Mouse (Mus musculus): ENCODE measurements around the gene Usp39. TPM values are rescaled to one million over a fixed set of nuclear protein-coding genes. Genes with fewer than 3 reads are reported as not detected.

Usp39 gene
- polyA plus RNA-seq, 1 experiment from 2014 or later: 36.7 TPM

DNA sequence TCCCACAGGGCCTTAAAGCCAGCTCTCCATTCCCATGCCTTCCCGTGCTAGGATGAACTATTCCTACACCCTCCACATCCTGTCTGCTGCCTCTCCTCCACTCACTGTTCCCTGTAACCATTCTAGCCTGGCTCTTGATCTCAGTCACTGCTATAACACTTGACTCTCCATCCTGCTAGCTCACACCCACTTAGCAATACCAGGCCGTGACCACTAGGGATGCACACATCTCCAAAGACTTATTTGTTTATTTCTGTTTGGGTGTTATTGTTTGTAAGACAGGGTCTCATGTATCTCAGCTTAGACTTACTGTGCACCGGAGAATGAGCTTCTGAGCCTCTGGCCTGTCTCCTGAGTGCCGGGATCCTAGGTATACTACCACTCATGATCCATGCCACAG, 24.6 kb upstream of the Usp39 start:
- H3K27ac ChIP-seq (replicated peaks): no peak overlapping the region
- H3K27me3 ChIP-seq (replicated peaks): no peaks in the 10 kb centered on the region
- H3K4me3 ChIP-seq (replicated peaks): no peak overlapping the region
- H3K36me3 ChIP-seq: no peaks in the 10 kb centered on the region
- H3K4me2 ChIP-seq: no peak overlapping the region
- WGBS: 77% methylated on average over 4 of the region's 4 CpGs
- no peak for ATAC-seq (ENCODE audit: low FRiP score)
- no peaks in the 10 kb centered on the region for H3K4me1 ChIP-seq
- H3K9ac ChIP-seq (replicated peaks): no peak overlapping the region
- H3K9me3 ChIP-seq (replicated peaks): no peaks in the 10 kb centered on the region

DNA sequence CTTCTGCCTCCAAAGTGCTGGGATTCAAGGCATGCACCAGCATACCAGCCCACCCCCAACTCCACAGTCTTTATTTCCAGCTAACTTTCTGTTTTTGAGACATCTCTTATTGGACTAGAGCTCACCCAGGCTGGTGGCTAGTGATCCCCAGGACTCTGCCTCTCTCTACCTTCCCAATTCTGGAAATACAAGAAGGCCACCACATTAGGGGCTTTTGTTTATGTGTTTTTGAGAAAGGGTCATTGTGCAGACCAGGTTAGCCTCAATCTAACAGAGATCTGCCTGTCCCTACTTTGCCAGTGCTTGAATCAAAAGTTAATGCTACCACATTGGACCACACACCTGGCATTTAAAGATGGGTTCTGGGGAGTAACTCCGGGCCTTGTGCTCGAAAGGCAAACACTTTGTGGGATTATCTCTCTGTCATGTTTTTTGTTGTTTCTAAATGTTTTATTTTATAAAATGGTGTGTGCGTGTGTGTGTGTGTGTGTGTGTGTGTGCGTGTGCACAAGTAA, 22.5 kb upstream of the Usp39 start:
- H3K9ac ChIP-seq (replicated peaks): no peak overlapping the region
- no peaks in the 10 kb centered on the region for H3K27me3 ChIP-seq (replicated peaks)
- H3K9me3 ChIP-seq (replicated peaks): no peaks in the 10 kb centered on the region
- WGBS: 78% methylated on average over 4 of the region's 4 CpGs
- no peak overlapping the region for H3K4me2 ChIP-seq
- H3K27ac ChIP-seq (replicated peaks): no peak overlapping the region
- no peaks in the 10 kb centered on the region for H3K36me3 ChIP-seq
- no peak for ATAC-seq (ENCODE audit: low FRiP score)
- H3K4me1 ChIP-seq: 0 out of 2 replicates have a peak, but pooled peaks cover 2% of the 10 kb centered on the region
- no peak overlapping the region for H3K4me3 ChIP-seq (replicated peaks)

DNA sequence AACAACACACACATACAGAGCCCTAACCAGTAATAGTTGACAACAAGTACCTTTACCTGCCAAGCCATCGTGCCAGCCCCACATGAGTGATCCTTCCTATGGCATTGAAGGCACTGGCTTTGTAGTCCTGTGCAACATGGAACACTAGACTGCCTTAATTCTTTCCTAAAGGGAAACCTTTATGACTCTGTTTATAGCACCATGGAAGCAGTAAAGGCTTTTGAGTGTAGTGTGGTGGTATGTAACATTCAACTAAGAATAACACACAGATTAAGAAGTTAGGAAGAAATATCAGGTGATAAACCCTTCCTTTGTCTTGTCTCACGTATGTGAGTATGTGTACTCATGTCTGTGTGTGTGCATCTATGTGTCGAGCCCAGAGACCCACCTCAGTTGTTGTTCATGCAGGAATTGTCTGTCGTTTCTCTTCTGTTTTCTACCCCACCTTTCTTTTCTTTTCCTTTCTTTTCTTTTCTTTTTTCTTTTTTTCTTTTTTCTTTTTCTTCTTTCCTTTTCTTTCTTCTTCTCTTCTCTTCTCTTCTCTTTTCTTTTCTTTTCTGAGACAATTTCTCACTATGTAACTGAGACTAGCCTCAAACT, 22.0 kb upstream of the Usp39 start, which contains the start of gene Rnf181:
TSS of gene Rnf181 (minus strand) at position 113 of the 600 bp plus-strand sequence.
- no peak for ATAC-seq (ENCODE audit: low FRiP score)
- Histone ChIP-seq H3K9ac (replicated peaks) (no peak within 1 kb of the TSS), H3K4me2 (no peak within 1 kb of the TSS), H3K4me1 (0 out of 2 replicates have a peak, but pooled peaks cover 2% of the 10 kb centered on the region), H3K36me3 (no peaks in the 10 kb centered on the region), H3K27me3 (replicated peaks) (no peaks in the 10 kb centered on the region), H3K27ac (replicated peaks) (no peak within 1 kb of the TSS), H3K4me3 (replicated peaks) (no peak within 1 kb of the TSS), H3K9me3 (replicated peaks) (no peaks in the 10 kb centered on the region)
- 77% methylated on average over 4 of the region's 4 CpGs for WGBS

DNA sequence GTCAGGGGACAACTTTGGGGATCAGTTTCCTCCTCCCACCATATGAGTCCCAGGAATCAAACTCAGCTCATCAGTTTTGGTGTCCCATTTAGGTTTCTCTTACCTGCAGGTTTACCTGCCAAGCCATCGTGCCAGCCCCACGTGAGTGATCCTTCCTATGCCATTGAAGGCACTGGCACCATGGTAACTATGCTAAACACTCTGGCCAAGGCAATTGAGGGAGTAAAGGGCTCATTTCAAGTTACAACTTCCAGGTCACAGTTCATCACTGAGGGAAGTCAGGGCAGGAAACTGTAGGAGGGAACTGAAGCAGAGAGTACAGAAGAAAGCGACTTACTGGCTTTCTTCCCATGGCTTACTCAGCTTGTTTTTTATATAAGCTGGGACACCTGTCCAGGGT, 21.3 kb upstream of the Usp39 start:
- Histone ChIP-seq H3K4me1 (peaks cover 8% of the 10 kb centered on the region), H3K36me3 (no peaks in the 10 kb centered on the region), H3K4me2 (no peak overlapping the region), H3K27ac (replicated peaks) (no peak overlapping the region), H3K4me3 (replicated peaks) (no peak overlapping the region), H3K27me3 (replicated peaks) (no peaks in the 10 kb centered on the region), H3K9me3 (replicated peaks) (no peaks in the 10 kb centered on the region), H3K9ac (replicated peaks) (no peak overlapping the region)
- 68% methylated on average over 3 of the region's 3 CpGs for WGBS
- ATAC-seq (ENCODE audit: low FRiP score): no peak

DNA sequence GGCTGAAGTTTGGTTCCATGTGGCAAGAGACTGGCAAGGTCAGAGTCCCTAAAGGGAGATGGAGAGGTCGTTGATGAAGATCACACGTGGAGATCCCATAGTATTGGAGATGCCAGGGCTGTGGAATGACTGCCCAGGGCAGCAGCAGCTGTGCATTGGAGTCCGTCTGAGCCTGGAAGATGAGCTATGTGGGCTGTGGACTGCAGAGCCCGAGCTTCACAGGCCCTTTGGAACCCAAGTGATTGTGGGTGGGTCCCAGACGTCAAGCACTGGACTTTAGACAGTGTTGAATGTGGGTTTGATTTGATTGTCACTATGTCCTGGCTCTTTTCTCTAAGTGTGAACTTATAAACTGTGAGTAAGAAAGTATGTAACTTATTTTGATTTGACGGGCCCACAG, 20.0 kb upstream of the Usp39 start:
- H3K9ac ChIP-seq (replicated peaks): no peak overlapping the region
- 72% methylated on average over 6 of the region's 6 CpGs for WGBS
- no peak for ATAC-seq (ENCODE audit: low FRiP score)
- no peak overlapping the region for H3K4me3 ChIP-seq (replicated peaks)
- no peaks in the 10 kb centered on the region for H3K9me3 ChIP-seq (replicated peaks)
- peaks cover 7% of the 10 kb centered on the region; the same call in 1 of the 2 replicates for H3K36me3 ChIP-seq
- H3K27ac ChIP-seq (replicated peaks): no peak overlapping the region
- H3K4me1 ChIP-seq: peaks cover 21% of the 10 kb centered on the region
- H3K27me3 ChIP-seq (replicated peaks): no peaks in the 10 kb centered on the region
- H3K4me2 ChIP-seq: no peak overlapping the region

DNA sequence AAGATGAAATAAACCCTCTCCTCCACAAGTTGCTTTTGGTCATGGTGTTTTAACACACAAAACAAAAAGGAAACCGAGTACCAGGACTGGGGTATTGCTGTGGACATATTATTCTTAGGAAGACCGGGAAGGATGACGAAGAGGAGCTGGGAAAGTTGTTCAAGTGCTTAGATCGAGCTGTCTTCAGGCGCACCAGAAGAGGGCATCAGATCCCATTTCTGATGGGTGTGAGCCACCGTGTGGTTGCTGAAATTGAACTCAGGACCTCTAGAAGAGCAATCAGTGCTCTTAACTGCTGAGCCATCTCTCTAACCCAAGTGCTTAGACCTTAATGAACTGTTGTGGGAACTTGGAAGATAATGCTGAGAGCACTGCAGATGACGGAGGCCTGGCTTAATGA, 19.0 kb upstream of the Usp39 start:
- 50% methylated on average over 7 of the region's 7 CpGs for WGBS
- H3K4me3 ChIP-seq (replicated peaks): no peak overlapping the region
- H3K27ac ChIP-seq (replicated peaks): no peak overlapping the region
- H3K9me3 ChIP-seq (replicated peaks): no peaks in the 10 kb centered on the region
- no peaks in the 10 kb centered on the region for H3K27me3 ChIP-seq (replicated peaks)
- peaks cover 27% of the 10 kb centered on the region for H3K4me1 ChIP-seq
- H3K36me3 ChIP-seq: peaks cover 17% of the 10 kb centered on the region; the same call in 1 of the 2 replicates
- H3K4me2 ChIP-seq: no peak overlapping the region
- no peak for ATAC-seq (ENCODE audit: low FRiP score)
- no peak overlapping the region for H3K9ac ChIP-seq (replicated peaks)

DNA sequence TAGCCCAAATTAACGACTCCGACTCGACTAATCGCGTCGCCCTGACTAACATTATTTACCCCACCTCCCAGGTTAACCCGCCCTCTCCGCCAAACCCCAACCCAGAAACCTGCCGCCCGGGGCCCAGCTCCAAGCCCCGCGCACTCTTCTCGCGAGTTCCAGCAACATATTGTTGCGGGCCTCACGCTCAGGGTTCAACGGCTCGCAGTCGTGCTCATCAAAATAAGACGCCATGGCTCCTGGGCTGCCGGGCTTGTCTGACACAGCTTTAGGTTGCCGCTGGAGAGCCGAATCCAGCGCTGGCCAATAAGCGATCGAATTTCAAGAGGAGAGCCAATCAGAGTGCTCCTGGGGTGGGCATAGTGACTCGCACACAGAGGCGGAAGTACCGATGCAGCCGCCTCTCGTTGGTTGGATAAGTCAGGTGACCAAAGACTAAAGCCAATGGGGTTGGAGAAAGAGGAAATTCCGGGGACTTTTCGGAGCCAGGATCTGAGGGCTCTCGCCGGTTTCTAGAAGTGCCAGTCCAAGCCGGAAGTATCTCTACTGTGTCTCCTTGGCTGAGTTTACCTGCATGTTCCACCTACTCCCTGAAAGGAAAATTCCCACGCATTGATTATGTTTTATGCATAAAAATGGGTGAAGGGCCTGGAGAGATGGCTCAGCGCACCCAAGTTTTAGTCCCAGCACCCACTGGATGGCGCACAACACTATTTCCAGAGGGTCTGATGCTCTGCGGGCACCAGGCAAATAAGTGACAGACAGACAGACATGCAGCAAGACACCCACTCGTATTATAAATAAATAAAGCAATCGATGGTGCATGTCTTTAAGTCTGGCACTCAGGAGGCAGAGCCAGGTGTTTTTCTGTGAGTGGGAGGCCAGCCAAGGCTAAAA, 17.4 kb upstream of the Usp39 start:
- peak overlapping the region; percentile 84 for H3K27ac ChIP-seq (replicated peaks)
- H3K4me1 ChIP-seq: peaks cover 35% of the 10 kb centered on the region
- H3K4me3 ChIP-seq (replicated peaks): peak overlapping the region; percentile 71
- under 1% methylated on average over 42 of the region's 42 CpGs for WGBS
- H3K9ac ChIP-seq (replicated peaks): peak overlapping the region; percentile 70
- peak; percentile 98 for ATAC-seq (ENCODE audit: low FRiP score)
- H3K9me3 ChIP-seq (replicated peaks): no peaks in the 10 kb centered on the region
- peak overlapping the region; percentile 86 for H3K4me2 ChIP-seq
- peaks cover 30% of the 10 kb centered on the region; the same call in 1 of the 2 replicates for H3K36me3 ChIP-seq
- no peaks in the 10 kb centered on the region for H3K27me3 ChIP-seq (replicated peaks)

DNA sequence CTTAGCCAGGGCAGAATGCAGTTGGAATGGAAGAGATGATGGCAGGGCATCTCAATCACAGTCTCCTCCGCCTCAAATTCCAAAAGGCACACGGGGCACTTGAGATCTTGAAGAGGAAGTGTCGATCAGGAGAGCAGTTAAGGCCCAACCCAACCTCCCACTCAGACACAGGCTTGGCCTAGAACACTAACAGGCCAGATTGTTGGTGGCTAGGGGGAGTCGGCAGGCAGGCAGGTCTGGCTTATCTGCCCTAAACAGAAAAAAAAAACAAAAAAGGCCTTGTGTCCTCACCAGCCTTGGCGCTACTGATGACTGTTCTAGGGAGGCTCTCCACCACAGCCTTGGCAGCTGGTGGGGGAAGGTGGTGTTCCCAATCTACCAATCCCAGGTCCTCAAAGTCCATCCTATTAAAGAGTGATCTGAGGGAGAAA, 16.2 kb upstream of the Usp39 start:
- H3K4me2 ChIP-seq: peak overlapping the region; percentile 86
- H3K9ac ChIP-seq (replicated peaks): peak overlapping the region; percentile 70
- H3K27me3 ChIP-seq (replicated peaks): no peaks in the 10 kb centered on the region
- ATAC-seq (ENCODE audit: low FRiP score): no peak
- H3K4me1 ChIP-seq: peaks cover 47% of the 10 kb centered on the region
- H3K9me3 ChIP-seq (replicated peaks): no peaks in the 10 kb centered on the region
- H3K36me3 ChIP-seq: peaks cover 30% of the 10 kb centered on the region; the same call in 1 of the 2 replicates
- H3K4me3 ChIP-seq (replicated peaks): peak overlapping the region; percentile 71
- 76% methylated on average over 5 of the region's 5 CpGs for WGBS
- H3K27ac ChIP-seq (replicated peaks): no peak overlapping the region

DNA sequence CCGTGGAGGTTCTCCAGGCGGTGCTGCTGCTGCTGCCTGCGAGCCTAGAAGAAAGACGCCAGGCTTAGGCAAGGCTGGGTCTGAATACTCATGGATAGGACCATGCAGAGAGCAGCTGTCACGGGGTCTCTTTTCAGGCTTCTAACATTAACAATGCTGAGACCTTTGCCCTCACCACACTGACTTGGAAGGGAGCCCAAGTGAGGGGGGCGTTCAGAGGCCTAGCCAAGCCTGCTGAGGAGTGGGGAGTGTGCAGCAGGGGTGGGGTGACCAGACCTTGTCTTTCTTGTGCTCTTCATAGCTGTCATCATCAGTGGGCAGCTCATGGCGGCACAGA, 15.6 kb upstream of the Usp39 start:
- H3K36me3 ChIP-seq: peaks cover 30% of the 10 kb centered on the region; the same call in 1 of the 2 replicates
- peak overlapping the region; percentile 19; the same call in 1 of the 2 replicates for H3K4me2 ChIP-seq
- H3K9me3 ChIP-seq (replicated peaks): no peaks in the 10 kb centered on the region
- 62% methylated on average over 7 of the region's 7 CpGs for WGBS
- H3K4me1 ChIP-seq: peaks cover 53% of the 10 kb centered on the region
- no peak for ATAC-seq (ENCODE audit: low FRiP score)
- no peak overlapping the region for H3K27ac ChIP-seq (replicated peaks)
- H3K9ac ChIP-seq (replicated peaks): no peak overlapping the region
- no peak overlapping the region for H3K4me3 ChIP-seq (replicated peaks)
- H3K27me3 ChIP-seq (replicated peaks): no peaks in the 10 kb centered on the region

DNA sequence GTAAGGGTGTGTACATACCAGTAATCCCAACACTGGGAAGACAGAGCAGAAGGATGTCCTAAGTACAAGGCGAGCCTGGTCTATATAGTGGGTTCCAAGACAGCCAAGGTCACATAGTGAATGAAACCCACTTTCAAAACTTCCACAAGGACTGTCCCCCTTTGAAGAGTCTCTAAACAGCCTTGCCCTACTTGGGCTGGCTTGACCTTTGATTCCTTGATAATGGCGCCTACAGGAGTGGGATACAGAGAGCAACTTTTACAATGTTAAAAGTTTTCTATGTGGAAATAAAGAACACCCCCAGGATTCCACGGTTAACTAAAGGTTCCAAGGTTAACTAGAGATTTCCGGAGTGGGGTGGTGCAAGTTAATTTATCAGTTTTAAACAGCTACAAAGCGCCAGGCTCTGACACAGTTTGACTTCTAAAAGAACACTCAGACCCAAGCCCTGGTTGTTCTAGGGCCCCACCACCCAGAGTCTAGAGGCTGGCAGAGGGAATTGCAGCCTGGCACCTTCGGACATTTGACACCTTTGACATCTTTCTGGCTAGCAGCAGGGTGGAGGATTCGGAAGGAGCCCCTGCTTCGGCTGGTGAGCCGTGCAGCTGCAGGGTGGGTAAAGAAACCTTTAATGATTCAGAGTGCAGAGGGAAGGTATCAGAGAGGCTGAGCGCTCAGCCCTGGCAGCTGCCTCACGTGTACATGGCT, 15.1 kb upstream of the Usp39 start:
- 85% methylated on average over 11 of the region's 11 CpGs for WGBS
- peak overlapping the region; percentile 19; the same call in 1 of the 2 replicates for H3K4me2 ChIP-seq

DNA sequence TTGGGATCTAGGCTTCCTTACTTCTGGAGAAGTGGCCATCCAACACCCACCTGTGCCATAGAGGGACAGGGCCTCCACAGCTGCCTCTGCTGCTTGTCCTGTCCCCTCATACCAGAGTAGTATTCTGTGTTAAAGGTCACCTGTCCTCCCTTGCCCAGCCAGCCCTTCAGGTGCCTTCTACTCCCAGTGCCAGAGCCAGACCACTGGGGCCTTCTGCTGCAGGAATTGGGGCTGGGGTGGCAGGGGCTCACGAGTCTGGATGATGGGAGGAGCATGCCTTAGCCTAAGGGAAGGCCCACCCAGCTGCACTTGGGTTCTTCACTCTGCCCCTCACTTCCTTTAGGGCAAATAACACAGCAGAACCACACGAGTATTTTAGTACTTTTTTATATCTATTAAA, 14.4 kb upstream of the Usp39 start:
- Histone ChIP-seq H3K27ac (replicated peaks) (no peak overlapping the region), H3K27me3 (replicated peaks) (no peaks in the 10 kb centered on the region), H3K4me1 (peaks cover 62% of the 10 kb centered on the region), H3K9ac (replicated peaks) (no peak overlapping the region), H3K36me3 (peaks cover 30% of the 10 kb centered on the region; the same call in 1 of the 2 replicates), H3K9me3 (replicated peaks) (no peaks in the 10 kb centered on the region), H3K4me3 (replicated peaks) (no peak overlapping the region), H3K4me2 (no peak overlapping the region)
- WGBS: 86% methylated on average over 2 of the region's 2 CpGs
- no peak for ATAC-seq (ENCODE audit: low FRiP score)

More for the DNA sequence above, 15.1 kb upstream of the Usp39 start:
- Histone ChIP-seq H3K27ac (replicated peaks) (no peak overlapping the region), H3K27me3 (replicated peaks) (no peaks in the 10 kb centered on the region), H3K9me3 (replicated peaks) (no peaks in the 10 kb centered on the region), H3K36me3 (peaks cover 30% of the 10 kb centered on the region; the same call in 1 of the 2 replicates), H3K4me1 (peaks cover 55% of the 10 kb centered on the region), H3K9ac (replicated peaks) (no peak overlapping the region), H3K4me3 (replicated peaks) (no peak overlapping the region)
- ATAC-seq (ENCODE audit: low FRiP score): no peak
